Mouse (Mus musculus) liver, embryonic 14.5 days (tissue): ENCODE measurements around the gene Plekhm2.

Source experiments
- CTCF ChIP-seq: IDR thresholded peaks from 2 replicates; pipeline ENCODE4 v1.5.1; 2016; ENCODE audit warnings: antibody characterized with exemption, low read depth, control low read depth
- EP300 ChIP-seq: IDR thresholded peaks from 2 replicates; pipeline ENCODE4 v1.6.1; 2016; ENCODE audit warnings: antibody characterized with exemption, low read depth

DNA sequence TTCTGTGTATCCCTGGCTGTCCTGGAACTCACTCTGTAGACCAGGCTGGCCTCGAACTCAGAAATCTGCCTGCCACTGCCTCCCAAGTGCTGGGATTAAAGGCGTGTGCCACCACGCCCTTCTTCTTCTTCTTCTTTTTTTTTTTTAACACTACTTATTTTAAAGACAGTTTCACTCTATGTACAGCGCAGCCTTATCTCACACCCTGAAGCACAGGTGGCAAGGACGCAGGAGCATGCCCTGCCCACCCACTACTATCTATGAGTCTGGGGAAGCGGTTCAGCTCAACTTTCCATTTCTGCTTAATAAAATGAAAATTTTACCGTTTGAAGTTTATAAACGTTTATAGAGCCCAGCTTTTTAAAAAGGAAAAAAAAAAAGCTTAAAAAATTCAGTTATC, 23.8 kb upstream of the Plekhm2 start:
- TF ChIP-seq EP300 (no peak), CTCF (no peak)
